Mouse (Mus musculus): Measurements from ENCODE around the gene Nol4l. TPM values are rescaled to one million over a fixed set of nuclear protein-coding genes. Genes with fewer than 3 reads are reported as not detected.

Gene Nol4l
- polyA plus RNA-seq, 1 experiment from 2014 or later = 43.9 TPM

- H3K27me3 ChIP-seq = no peaks in the 10 kb centered on the region
- 60% methylated on average over 4 of the region's 4 CpGs for whole genome bisulfite sequencing
- no peak overlapping the region for H3K9ac ChIP-seq (replicated peaks)
- ATAC-seq = peak; percentile 69; the same call in 1 of the 2 replicates
- no peak overlapping the region for H3K4me2 ChIP-seq (replicated peaks)
- no peak overlapping the region for H3K4me3 ChIP-seq (replicated peaks)
- peaks cover 22% of the 10 kb centered on the region; the same call in 1 of the 2 replicates for H3K36me3 ChIP-seq
- 0 out of 2 replicates have a peak overlapping the region, but pooled peaks have one; percentile 7 for H3K27ac ChIP-seq
- H3K9me3 ChIP-seq = no peaks in the 10 kb centered on the region
- H3K4me1 ChIP-seq (replicated peaks) = peaks cover 15% of the 10 kb centered on the region
These were observed 60.0 kb downstream of the Nol4l start for GRCm38 (mm10) chr2:153469764-153470163.

- H3K9me3 ChIP-seq = no peaks in the 10 kb centered on the region
- H3K9ac ChIP-seq (replicated peaks) = 0 out of 2 replicates have a peak overlapping the region, but pooled peaks have one; percentile 23
- peaks cover 15% of the 10 kb centered on the region for H3K4me1 ChIP-seq (replicated peaks)
- no peaks in the 10 kb centered on the region for H3K27me3 ChIP-seq
- no peak; the same call in 1 of the 2 replicates for ATAC-seq
- peaks cover 22% of the 10 kb centered on the region; the same call in 1 of the 2 replicates for H3K36me3 ChIP-seq
- no peak overlapping the region for H3K4me2 ChIP-seq (replicated peaks)
- H3K27ac ChIP-seq = peak overlapping the region; percentile 5; the same call in 1 of the 2 replicates
- 40% methylated on average over 2 of the region's 2 CpGs for WGBS
- no peak overlapping the region for H3K4me3 ChIP-seq (replicated peaks)
These were observed 60.5 kb downstream of the Nol4l start for GRCm38 (mm10) chr2:153469317-153469716.

- no peak for ATAC-seq
- no peak overlapping the region for H3K4me3 ChIP-seq (replicated peaks)
These were observed 62.4 kb downstream of the Nol4l start for GRCm38 (mm10) chr2:153467372-153467771.

GRCm38 (mm10) chr2:153463257-153463656, 66.5 kb downstream of the Nol4l start:
- ATAC-seq = no peak

More at GRCm38 (mm10) chr2:153467372-153467771, 62.4 kb downstream of the Nol4l start:
- H3K9me3 ChIP-seq = no peaks in the 10 kb centered on the region
- H3K4me2 ChIP-seq (replicated peaks) = no peak overlapping the region
- H3K27ac ChIP-seq = no peak overlapping the region
- peaks cover 15% of the 10 kb centered on the region for H3K4me1 ChIP-seq (replicated peaks)
- peaks cover 26% of the 10 kb centered on the region for H3K36me3 ChIP-seq
- H3K9ac ChIP-seq (replicated peaks) = no peak overlapping the region
- 88% methylated on average over 1 of the region's 1 CpGs for WGBS
- H3K27me3 ChIP-seq = no peaks in the 10 kb centered on the region

GRCm38 (mm10) chr2:153458022-153458441, 71.7 kb downstream of the Nol4l start:
- Histone ChIP-seq H3K4me1 (replicated peaks) (peaks cover 21% of the 10 kb centered on the region), H3K9me3 (no peaks in the 10 kb centered on the region), H3K36me3 (peaks cover 6% of the 10 kb centered on the region; the same call in 1 of the 2 replicates), H3K27ac (peak overlapping the region; percentile 78; the same call in 1 of the 2 replicates), H3K27me3 (no peaks in the 10 kb centered on the region), H3K4me2 (replicated peaks) (no peak overlapping the region), H3K9ac (replicated peaks) (0 out of 2 replicates have a peak overlapping the region, but pooled peaks have one; percentile 30), H3K4me3 (replicated peaks) (no peak overlapping the region)
- no peak for ATAC-seq
- WGBS = 46% methylated on average over 3 of the region's 3 CpGs

More at GRCm38 (mm10) chr2:153463257-153463656, 66.5 kb downstream of the Nol4l start:
- Histone ChIP-seq H3K27me3 (no peaks in the 10 kb centered on the region), H3K27ac (no peak overlapping the region), H3K9ac (replicated peaks) (no peak overlapping the region), H3K4me2 (replicated peaks) (no peak overlapping the region), H3K4me3 (replicated peaks) (no peak overlapping the region), H3K4me1 (replicated peaks) (peaks cover 8% of the 10 kb centered on the region), H3K9me3 (no peaks in the 10 kb centered on the region), H3K36me3 (peaks cover 24% of the 10 kb centered on the region)
- 85% methylated on average over 3 of the region's 3 CpGs for WGBS

GRCm38 (mm10) chr2:153457467-153457866, 72.3 kb downstream of the Nol4l start:
- Histone ChIP-seq H3K36me3 (0 out of 2 replicates have a peak, but pooled peaks cover 5% of the 10 kb centered on the region), H3K4me3 (replicated peaks) (no peak overlapping the region), H3K27me3 (no peaks in the 10 kb centered on the region), H3K4me1 (replicated peaks) (peaks cover 21% of the 10 kb centered on the region), H3K9me3 (no peaks in the 10 kb centered on the region), H3K27ac (peak overlapping the region; percentile 78), H3K4me2 (replicated peaks) (no peak overlapping the region), H3K9ac (replicated peaks) (no peak overlapping the region; the same call in 1 of the 2 replicates)
- WGBS = 31% methylated on average over 4 of the region's 4 CpGs
- peak; percentile 78 for ATAC-seq

GRCm38 (mm10) chr2:153454841-153455506, 74.8 kb downstream of the Nol4l start:
- no peak overlapping the region for H3K4me2 ChIP-seq (replicated peaks)
- H3K9me3 ChIP-seq = no peaks in the 10 kb centered on the region
- H3K4me1 ChIP-seq (replicated peaks) = peaks cover 15% of the 10 kb centered on the region
- WGBS = 63% methylated on average over 9 of the region's 9 CpGs
- no peaks in the 10 kb centered on the region for H3K27me3 ChIP-seq
- no peak for ATAC-seq
- H3K4me3 ChIP-seq (replicated peaks) = no peak overlapping the region
- 0 out of 2 replicates have a peak, but pooled peaks cover 2% of the 10 kb centered on the region for H3K36me3 ChIP-seq
- H3K27ac ChIP-seq = no peak overlapping the region
- no peak overlapping the region for H3K9ac ChIP-seq (replicated peaks)

GRCm38 (mm10) chr2:153453961-153454759, 75.6 kb downstream of the Nol4l start:
- WGBS = 75% methylated on average over 12 of the region's 12 CpGs

GRCm38 (mm10) chr2:153448519-153448918, 81.3 kb downstream of the Nol4l start:
- Histone ChIP-seq H3K27me3 (no peaks in the 10 kb centered on the region), H3K4me2 (replicated peaks) (no peak overlapping the region), H3K36me3 (no peaks in the 10 kb centered on the region), H3K4me3 (replicated peaks) (no peak overlapping the region), H3K27ac (no peak overlapping the region), H3K4me1 (replicated peaks) (peaks cover 5% of the 10 kb centered on the region; the same call in 1 of the 2 replicates), H3K9ac (replicated peaks) (no peak overlapping the region), H3K9me3 (no peaks in the 10 kb centered on the region)
- WGBS = 86% methylated on average over 6 of the region's 6 CpGs
- ATAC-seq = no peak

More at GRCm38 (mm10) chr2:153453961-153454759, 75.6 kb downstream of the Nol4l start:
- no peak overlapping the region for H3K4me2 ChIP-seq (replicated peaks)
- H3K4me1 ChIP-seq (replicated peaks) = peaks cover 15% of the 10 kb centered on the region
- no peak overlapping the region for H3K4me3 ChIP-seq (replicated peaks)
- H3K9ac ChIP-seq (replicated peaks) = no peak overlapping the region
- no peaks in the 10 kb centered on the region for H3K9me3 ChIP-seq
- ATAC-seq = no peak
- H3K27me3 ChIP-seq = no peaks in the 10 kb centered on the region
- H3K27ac ChIP-seq = 0 out of 2 replicates have a peak overlapping the region, but pooled peaks have one; percentile 6
- H3K36me3 ChIP-seq = no peaks in the 10 kb centered on the region

GRCm38 (mm10) chr2:153447719-153448118, 82.1 kb downstream of the Nol4l start:
- Histone ChIP-seq H3K4me2 (replicated peaks) (no peak overlapping the region), H3K9ac (replicated peaks) (no peak overlapping the region), H3K9me3 (no peaks in the 10 kb centered on the region), H3K36me3 (no peaks in the 10 kb centered on the region), H3K27ac (no peak overlapping the region), H3K27me3 (no peaks in the 10 kb centered on the region), H3K4me3 (replicated peaks) (no peak overlapping the region), H3K4me1 (replicated peaks) (peaks cover 11% of the 10 kb centered on the region)
- ATAC-seq = no peak
- WGBS = 90% methylated on average over 3 of the region's 3 CpGs

GRCm38 (mm10) chr2:153446476-153446875, 83.3 kb downstream of the Nol4l start:
- H3K27ac ChIP-seq = peak overlapping the region; percentile 98
- 25% methylated on average over 4 of the region's 4 CpGs for WGBS

More at GRCm38 (mm10) chr2:153446476-153446875, 83.3 kb downstream of the Nol4l start:
- peak overlapping the region; percentile 95; the same call in 1 of the 2 replicates for H3K4me3 ChIP-seq (replicated peaks)
- no peaks in the 10 kb centered on the region for H3K9me3 ChIP-seq
- H3K27me3 ChIP-seq = no peaks in the 10 kb centered on the region
- no peak overlapping the region for H3K9ac ChIP-seq (replicated peaks)
- H3K4me1 ChIP-seq (replicated peaks) = peaks cover 24% of the 10 kb centered on the region
- ATAC-seq = no peak
- no peaks in the 10 kb centered on the region for H3K36me3 ChIP-seq
- peak overlapping the region; percentile 92 for H3K4me2 ChIP-seq (replicated peaks)
